Mouse (Mus musculus): Measurements from ENCODE around the gene Cryz.

The Cryz gene

GRCm38 (mm10) chr3:154671013-154671412 is 74.5 kb downstream of the Cryz start:
- DNase-seq (ENCODE audit: low spot score in 2 of 2): no peak

Data from spleen, postnatal 36 days (tissue).